Mouse (Mus musculus) liver, embryonic 14.5 days (tissue): ENCODE measurements around the gene Uqcr11.

Experiments used
- CTCF ChIP-seq: IDR thresholded peaks from 2 replicates; pipeline ENCODE4 v1.5.1; 2016; ENCODE audit warnings: antibody characterized with exemption, low read depth, control low read depth
- EP300 ChIP-seq: IDR thresholded peaks from 2 replicates; pipeline ENCODE4 v1.6.1; 2016; ENCODE audit warnings: antibody characterized with exemption, low read depth

GRCm38 (mm10) chr10:80371983-80372382 is 34.6 kb downstream of the Uqcr11 start:
- no peak for TF ChIP-seq CTCF
- TF ChIP-seq EP300 = no peak
